Mouse (Mus musculus) thymus, adult 2 months (tissue): ENCODE results near the gene Fblim1.
A peak's percentile ranks its signal among the peaks of the same experiment; 100 is the strongest.

Source experiments
- CTCF ChIP-seq: fragments of 200-500 bp; IDR thresholded peaks from 2 replicates; pipeline ENCODE4 v1.5.1; 2012; ENCODE audit warnings: mild to moderate bottlenecking, control low read depth, low read length, moderate library complexity, borderline replicate concordance; ENCODE audit not compliant: control insufficient read depth, poor library complexity, insufficient read depth; ENCODE audit errors: extremely low read depth
- POLR2A ChIP-seq: fragments of 200-500 bp; IDR thresholded peaks from 2 replicates; pipeline ENCODE4 v1.6.1; 2012; ENCODE audit warnings: mild to moderate bottlenecking, low read length, control low read depth, moderate library complexity; ENCODE audit not compliant: control insufficient read depth, poor library complexity, insufficient read depth; ENCODE audit errors: extremely low read depth

- TF ChIP-seq CTCF (peak; percentile 87; the same call in 1 of the 2 replicates), POLR2A (no peak)
These were observed 11.4 kb upstream of the Fblim1 start for GRCm38 (mm10) chr4:141617299-141617698.
